In genomic region chr14:73122211-73122922, GRCm38 (mm10) we compare ENCODE assay signal across 15 mouse cellular contexts. TPM values are rescaled to one million over a fixed set of nuclear protein-coding genes. Genes with fewer than 3 reads are reported as not detected.
DNase-seq lines count a peak whose midpoint lies in the region; ATAC-seq and TF ChIP-seq lines count a peak whose summit lies in the region.
"Had no signal": no experiment of that assay in that cellular context is flagged by ENCODE, and none has a peak within 500 bp of the region (broad histone marks: within the 10 kb centered on the region; RNA-seq: fewer than 3 reads in every experiment).

No protein-coding gene starts in this region.

- peak; percentile 42 for DNase-seq in liver, adult 2 months (ENCODE audit: extremely low read depth, low read depth, low spot score)
- no peak for DNase-seq in liver, embryonic 11.5 days (ENCODE audit: low spot score)
- peak; percentile 84 for DNase-seq in A20 (ENCODE audit: low read depth, low spot score)
- no peak for DNase-seq in layer of hippocampus, postnatal 25 days (ENCODE audit: extremely low spot score in 1 of 2, low spot score in 1 of 2)
- no peak for DNase-seq in cerebellum, postnatal 4 days (ENCODE audit: low spot score in 2 of 2)
- DNase-seq in gastrocnemius, postnatal 4 days (ENCODE audit: low spot score in 2 of 2), result no peak
- DNase-seq: adrenal gland, postnatal 36 days; cerebellum, adult 11-12 months; gastrocnemius, postnatal 14 days had no signal

- H3K27me3 ChIP-seq in liver, adult 2 months (ENCODE audit: control insufficient read depth, insufficient read depth, low read length), result no peaks in the 10 kb centered on the region
- no peaks in the 10 kb centered on the region for H3K27me3 ChIP-seq in liver, embryonic 11.5 days (replicated peaks; ENCODE audit: control insufficient read depth, insufficient read depth, low read length)
- H3K27me3 ChIP-seq: limb, embryonic 13.5 days; neural tube, embryonic 12.5 days had no signal

- H3K9me3 ChIP-seq in liver, embryonic 11.5 days (ENCODE audit: control insufficient read depth, low read length), result no peaks in the 10 kb centered on the region
- H3K9me3 ChIP-seq: limb, embryonic 13.5 days; neural tube, embryonic 12.5 days had no signal

- peaks cover 5% of the 10 kb centered on the region; the same call in 1 of the 2 replicates for H3K4me1 ChIP-seq in liver, adult 2 months (ENCODE audit: control insufficient read depth, insufficient read depth, low read length)
- peaks cover 23% of the 10 kb centered on the region for H3K4me1 ChIP-seq in liver, embryonic 11.5 days (replicated peaks; ENCODE audit: control insufficient read depth, insufficient read depth, low read length)
- peaks cover 17% of the 10 kb centered on the region for H3K4me1 ChIP-seq in bone marrow, adult 2 months (ENCODE audit: control insufficient read depth, insufficient read depth, low read length)
- H3K4me1 ChIP-seq: neural tube, embryonic 12.5 days had no signal

- H3K4me2 ChIP-seq in liver, embryonic 11.5 days, result no peak overlapping the region
- H3K4me2 ChIP-seq: limb, embryonic 13.5 days; midbrain, embryonic 11.5 days; neural tube, embryonic 12.5 days had no signal

- 66% methylated on average over 4 of the region's 4 CpGs for WGBS in liver, adult 2 months
- 44% methylated on average over 4 of the region's 4 CpGs for WGBS in liver, embryonic 11.5 days
- 2% methylated on average over 4 of the region's 4 CpGs for WGBS in bone marrow, adult 2 months

- H3K27ac ChIP-seq in liver, adult 2 months (replicated peaks; ENCODE audit: insufficient read depth, low read depth, low read length), result peak overlapping the region; percentile 52; the same call in 1 of the 2 replicates
- H3K27ac ChIP-seq in liver, embryonic 11.5 days (ENCODE audit: low read depth, low read length), result no peak overlapping the region
- peak overlapping the region; percentile 79; the same call in 1 of the 2 replicates for H3K27ac ChIP-seq in bone marrow, adult 2 months (ENCODE audit: control insufficient read depth, insufficient read depth, low read depth, low read length, poor library complexity)
- H3K27ac ChIP-seq: limb, embryonic 13.5 days; neural tube, embryonic 12.5 days had no signal

- no peak overlapping the region for H3K4me3 ChIP-seq in liver, adult 2 months (ENCODE audit: insufficient read depth, low read depth, low read length)
- no peak overlapping the region for H3K4me3 ChIP-seq in liver, embryonic 11.5 days (ENCODE audit: low read depth, low read length)
- H3K4me3 ChIP-seq in bone marrow, adult 2 months (replicated peaks; ENCODE audit: control insufficient read depth, low read depth, low read length), result no peak overlapping the region
- H3K4me3 ChIP-seq: limb, embryonic 13.5 days; neural tube, embryonic 12.5 days had no signal

- no peak overlapping the region for H3K9ac ChIP-seq in liver, adult 2 months (ENCODE audit: low read depth, low read length)
- no peak overlapping the region for H3K9ac ChIP-seq in liver, embryonic 11.5 days (ENCODE audit: low read depth, low read length)
- H3K9ac ChIP-seq: limb, embryonic 13.5 days; neural tube, embryonic 12.5 days had no signal

- ATAC-seq in liver, embryonic 11.5 days (replicated peaks; ENCODE audit: low FRiP score), result no peak
- ATAC-seq in megakaryocyte progenitor cell, adult 5-6 weeks (replicated peaks; ENCODE audit: poor library complexity), result peak; percentile 51
- ATAC-seq: forebrain, embryonic 14.5 days had no signal

- no peak for TF ChIP-seq POLR2A in liver, adult 2 months (IDR thresholded peaks at IDR 0.05; ENCODE audit: extremely low read depth, insufficient read depth, low read length)
- no peak for TF ChIP-seq POLR2A in bone marrow, adult 2 months (IDR thresholded peaks at IDR 0.05; ENCODE audit: borderline replicate concordance, control insufficient read depth, low read depth, low read length)

- H3K36me3 ChIP-seq in liver, adult 2 months (ENCODE audit: control insufficient read depth, insufficient read depth, low read length), result no peaks in the 10 kb centered on the region
- no peaks in the 10 kb centered on the region for H3K36me3 ChIP-seq in liver, embryonic 11.5 days (ENCODE audit: control insufficient read depth, insufficient read depth, low read length)
- H3K36me3 ChIP-seq: limb, embryonic 13.5 days; neural tube, embryonic 12.5 days had no signal

- TF ChIP-seq CTCF in liver, adult 2 months (IDR thresholded peaks at IDR 0.05; ENCODE audit: low read depth, low read length), result no peak
- TF ChIP-seq CTCF in bone marrow, adult 2 months (IDR thresholded peaks at IDR 0.05; ENCODE audit: control insufficient read depth, insufficient read depth, low read length), result no peak

- no peaks in the 10 kb centered on the region for H3K79me2 ChIP-seq in liver, adult 2 months (ENCODE audit: control insufficient read depth, insufficient read depth, low read length)

RNA-seq across cellular contexts. Expression of gene Rcbtb2, which starts 0.5 kb away (rescaled TPM):
- 30.3 and 32.6 TPM in 2 replicates for total RNA-seq in liver, adult 2 months (2014; rRNA removed)
- polyA plus RNA-seq in liver, adult 2 months (2012; rRNA removed), result 26.0 and 28.0 TPM in 2 replicates
- polyA plus RNA-seq in liver, embryonic 11.5 days (2014; fragmentation: Nextera tagmentation; extraction: Ambion mirVana), result 56.3 and 56.9 TPM in 2 replicates
- polyA plus RNA-seq in bone marrow, adult 2 months (2011; ENCODE audit: insufficient read depth, insufficient read length, low replicate concordance, missing spikeins), result 11.1 and 18.3 TPM in 2 replicates
- 51.8 and 54.3 TPM in 2 replicates for total RNA-seq in megakaryocyte progenitor cell, adult 5-6 weeks (2015)
- 25.6 and 31.8 TPM in 2 replicates for total RNA-seq in megakaryocyte progenitor cell, adult 5-6 weeks (2017)
- 10 to 100 TPM; 26.4 to 29.3 TPM for total RNA-seq in layer of hippocampus, postnatal 25 days (2021)
- total RNA-seq in gastrocnemius, postnatal 4 days (2021), result 10 to 100 TPM; 44.7 to 45.8 TPM

Comparison
In these comparisons a context has a peak if more than half of its experiments do, and no peak if none do; other contexts are left out.
1. DNase-seq: peak in liver, adult 2 months (single experiment) and A20 (single experiment); none in liver, embryonic 11.5 days (single experiment), layer of hippocampus, postnatal 25 days (0 of 2), cerebellum, postnatal 4 days (0 of 2) and gastrocnemius, postnatal 4 days (0 of 2).